Mouse (Mus musculus) duodenum, adult 2 months (tissue): ENCODE results near the gene Smarca4. TPM values are rescaled to one million over a fixed set of nuclear protein-coding genes. Genes with fewer than 3 reads are reported as not detected.

Experiments used
- polyA plus RNA-seq: library from polyadenylated mRNA; depleted of rRNA; stranded (reverse); fragments of >200 nt; gene quantifications from 2 replicates; pipeline ENCODE4 v1.2.3, GENCODE M21; 2012; ENCODE audit warnings: low replicate concordance; rRNA removed

Smarca4 gene
- 17.2 and 28.1 TPM in 2 replicates for polyA plus RNA-seq

GRCm38 (mm10) chr9:21615617-21616231 lies at the start of gene Smarca4:
Gene Smarca4, plus strand, starts transcription at chr9:21616169.

GRCm38 (mm10) chr9:21592703-21593121 lies 23.3 kb upstream of the Smarca4 start, which contains the start of the genes Timm29 and Yipf2:
Gene Timm29, plus strand, starts transcription at chr9:21592722.
Gene Yipf2, minus strand, starts transcription at chr9:21592828.

DNA sequence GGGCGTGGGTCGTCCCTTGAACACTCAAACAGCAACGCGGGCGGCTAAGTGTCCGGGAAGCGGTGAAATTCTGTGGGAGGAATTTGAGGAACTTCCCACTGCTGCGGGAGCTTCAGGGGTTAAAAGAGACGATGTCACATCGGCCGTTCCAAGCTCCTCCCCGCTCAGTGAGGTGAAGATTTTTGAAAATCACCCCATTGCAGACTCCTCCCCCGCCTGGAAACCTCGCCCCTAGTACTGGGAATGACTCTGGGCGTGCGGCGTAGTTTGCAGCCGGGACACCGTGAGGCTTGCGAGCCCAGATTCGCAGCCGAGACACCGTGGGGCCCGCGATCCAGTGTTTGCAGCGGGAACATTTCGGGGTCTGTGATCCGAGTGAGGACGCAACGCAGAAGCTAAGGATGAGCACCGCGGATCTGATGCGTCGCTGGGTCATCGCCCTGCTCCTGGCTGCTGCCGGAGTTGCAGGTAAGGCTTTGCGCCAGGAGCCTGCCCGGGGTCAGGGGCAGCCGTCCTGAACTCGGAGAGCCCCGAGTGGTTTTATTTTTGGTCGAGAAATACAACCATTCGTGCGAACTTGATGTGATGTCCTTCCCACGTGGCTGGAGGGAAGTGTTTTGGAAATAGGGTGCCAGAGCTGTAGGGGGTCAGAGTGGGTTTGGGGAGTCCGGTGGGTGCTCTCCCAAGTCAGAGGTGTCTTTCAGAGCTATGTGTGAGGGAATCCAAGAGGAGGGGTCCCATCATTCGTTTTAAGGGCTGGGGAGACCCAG lies 107.6 kb downstream of the Smarca4 start, which contains the start of gene Ldlr:
Gene Ldlr (plus strand): TSS at position 107 of the 770 bp plus-strand sequence.

Other genes starting within 250 kb of the Smarca4 start
- 17.3 and 20.4 TPM in 2 replicates for gene Ilf3, start 248.3 kb upstream of the Smarca4 start, polyA plus RNA-seq
- gene Qtrt1, start 204.3 kb upstream of the Smarca4 start, polyA plus RNA-seq = 24.0 and 24.6 TPM in 2 replicates
- 332 and 457 TPM in 2 replicates for gene Dnm2, start 191.3 kb upstream of the Smarca4 start, polyA plus RNA-seq
- 10.1 and 10.3 TPM in 2 replicates for gene Tmed1, start 105.9 kb upstream of the Smarca4 start, polyA plus RNA-seq
- gene AB124611, start 90.0 kb upstream of the Smarca4 start, polyA plus RNA-seq = 0.84 and 1.1 TPM in 2 replicates
- gene Carm1, start 69.3 kb upstream of the Smarca4 start, polyA plus RNA-seq = 41.2 and 56.6 TPM in 2 replicates
- gene Timm29, start 23.4 kb upstream of the Smarca4 start, polyA plus RNA-seq = 14.3 and 15.6 TPM in 2 replicates
- gene Yipf2, start 23.3 kb upstream of the Smarca4 start, polyA plus RNA-seq = 37.1 and 41.0 TPM in 2 replicates
- gene Ldlr, start 107.3 kb downstream of the Smarca4 start, polyA plus RNA-seq = 28.7 and 47.8 TPM in 2 replicates
- 9.2 and 13.7 TPM in 2 replicates for gene Spc24, start 144.1 kb downstream of the Smarca4 start, polyA plus RNA-seq
- 13.1 and 22.7 TPM in 2 replicates for gene Kank2, start 182.6 kb downstream of the Smarca4 start, polyA plus RNA-seq
- 18.2 and 18.8 TPM in 2 replicates for gene Angptl8, start 219.3 kb downstream of the Smarca4 start, polyA plus RNA-seq
- gene Dock6, start 236.5 kb downstream of the Smarca4 start, polyA plus RNA-seq = 43.2 and 51.0 TPM in 2 replicates